Mouse (Mus musculus): ENCODE measurements around the gene Vmn1r174.
"Not testable (repeated sequence)": the region's sequence is repeated elsewhere in the genome, so short reads cannot be mapped to it uniquely, and the experiment has no call there.

Vmn1r174 gene

GRCm38 (mm10) chr7:23751970-23752369 is at the start of gene Vmn1r174:
Gene Vmn1r174, plus strand, starts transcription at chr7:23752270.
- in situ Hi-C loops (cut with MseI, MboI), result not testable (repeated sequence)

- in situ Hi-C loops (cut with MseI, MboI), result no loop called here
Measured at GRCm38 (mm10) chr7:23784526-23784925, 32.5 kb downstream of the Vmn1r174 start.

DNA sequence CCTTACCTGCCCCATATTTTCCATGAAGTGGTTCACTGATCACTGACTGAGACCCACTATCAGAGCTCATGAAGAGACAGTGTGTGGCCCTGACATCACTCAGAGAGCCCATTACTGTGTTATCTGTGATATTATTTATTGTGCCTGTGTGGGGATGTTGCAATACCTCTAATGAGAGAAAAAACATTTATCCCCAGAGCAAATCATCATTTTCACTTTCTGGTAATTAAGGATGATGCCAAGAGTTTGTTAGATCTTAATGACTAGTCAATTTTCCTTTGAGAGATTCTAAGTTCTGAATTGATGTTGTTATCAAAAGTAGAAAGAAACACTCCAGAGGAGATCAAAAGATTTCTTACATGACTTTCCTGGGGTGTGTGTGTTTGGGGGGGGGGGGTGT is 58.5 kb downstream of the Vmn1r174 start, which contains the start of gene Vmn1r175:
Gene Vmn1r175, minus strand, starts transcription at position 101 of the 400 bp plus-strand sequence.
- in situ Hi-C loops (cut with MseI, MboI), result not testable (repeated sequence)
